In the genomic region with DNA sequence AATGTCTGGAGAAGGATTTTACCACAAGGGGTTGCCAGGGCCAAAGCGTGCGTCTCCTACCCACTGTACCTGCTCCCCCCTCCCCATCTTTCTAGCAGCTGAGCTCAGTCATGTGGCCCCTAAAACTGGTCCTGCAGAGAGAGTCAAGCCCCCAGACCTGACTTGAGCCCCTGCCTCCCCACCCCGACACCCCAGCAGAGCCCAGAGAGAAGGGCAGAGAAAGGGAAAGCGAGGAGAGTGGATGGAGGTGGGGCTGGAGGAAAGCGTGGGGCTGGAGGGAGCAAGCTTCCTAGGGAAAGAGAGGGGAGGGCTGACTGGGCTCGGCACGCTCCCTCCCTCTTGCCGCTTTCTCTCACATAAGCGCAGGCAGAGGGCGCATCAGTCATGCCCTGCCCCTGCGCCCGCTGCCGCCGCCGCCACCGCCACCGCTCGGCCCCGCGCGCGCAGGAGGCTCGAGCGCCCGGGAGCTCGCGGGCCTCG, we compare ENCODE assay signal across 8 mouse cellular contexts. TPM values are rescaled to one million over a fixed set of nuclear protein-coding genes. Genes with fewer than 3 reads are reported as not detected.
DNase-seq lines count a peak whose midpoint lies in the region; ATAC-seq and TF ChIP-seq lines count a peak whose summit lies in the region.

No protein-coding gene starts in this region.

- no peak for TF ChIP-seq CTCF in small intestine, adult 2 months (IDR thresholded peaks at IDR 0.05; ENCODE audit: extremely low read depth, insufficient read length, insufficient replicate concordance, low read depth, low read length)

- H3K4me3 ChIP-seq in intestine, embryonic 16.5 days (ENCODE audit: low read length) = peak overlapping the region; percentile 86
- peak overlapping the region; percentile 75 for H3K4me3 ChIP-seq in limb, embryonic 12.5 days (replicated peaks)
- peak overlapping the region; percentile 72 for H3K4me3 ChIP-seq in midbrain, embryonic 11.5 days (ENCODE audit: low read depth, low read length)
- peak overlapping the region; percentile 88 for H3K4me3 ChIP-seq in small intestine, adult 2 months (ENCODE audit: low read depth, low read length)

- H3K9ac ChIP-seq in intestine, embryonic 16.5 days (ENCODE audit: low read depth, low read length) = peak overlapping the region; percentile 89
- peak overlapping the region; percentile 81 for H3K9ac ChIP-seq in limb, embryonic 12.5 days (replicated peaks)
- H3K9ac ChIP-seq in midbrain, embryonic 11.5 days (ENCODE audit: low read length) = peak overlapping the region; percentile 81

- no peaks in the 10 kb centered on the region for H3K27me3 ChIP-seq in intestine, embryonic 16.5 days (replicated peaks; ENCODE audit: control insufficient read depth, insufficient read depth, low read length)
- no peaks in the 10 kb centered on the region for H3K27me3 ChIP-seq in limb, embryonic 12.5 days
- no peaks in the 10 kb centered on the region; the same call in 1 of the 2 replicates for H3K27me3 ChIP-seq in midbrain, embryonic 11.5 days (ENCODE audit: control insufficient read depth, insufficient read depth, low read length)
- H3K27me3 ChIP-seq in small intestine, adult 2 months (ENCODE audit: control insufficient read depth, insufficient read depth, low read length) = no peaks in the 10 kb centered on the region

- H3K9me3 ChIP-seq in intestine, embryonic 16.5 days (ENCODE audit: control insufficient read depth, low read length) = no peaks in the 10 kb centered on the region
- no peaks in the 10 kb centered on the region for H3K9me3 ChIP-seq in limb, embryonic 12.5 days
- H3K9me3 ChIP-seq in midbrain, embryonic 11.5 days (ENCODE audit: control insufficient read depth, low read length) = no peaks in the 10 kb centered on the region

- peak; percentile 23; the same call in 1 of the 2 replicates for TF ChIP-seq POLR2A in small intestine, adult 2 months (IDR thresholded peaks at IDR 0.05; ENCODE audit: low read depth, low read length)

- DNase-seq in spleen, postnatal 36 days (ENCODE audit: low spot score in 2 of 2) = peak; percentile 25 to 31
- no peak for DNase-seq in spleen, adult 12 weeks (ENCODE audit: low spot score)
- peak; percentile 78 to 83 for DNase-seq in cerebellum, postnatal 14 days
- peak; percentile 16 to 18 for DNase-seq in frontal cortex, postnatal 25 days (ENCODE audit: low spot score in 2 of 2)
- DNase-seq in midbrain, embryonic 11.5 days (ENCODE audit: low spot score, missing footprints) = peak; percentile 94

- 3% methylated on average over 15 of the region's 28 CpGs for WGBS in intestine, embryonic 16.5 days
- 0% methylated on average over 8 of the region's 28 CpGs for WGBS in limb, embryonic 12.5 days
- WGBS in midbrain, embryonic 11.5 days = 2% methylated on average over 19 of the region's 28 CpGs
- 3% methylated on average over 24 of the region's 28 CpGs for WGBS in small intestine, adult 2 months

- peaks cover 10% of the 10 kb centered on the region; the same call in 1 of the 2 replicates for H3K4me1 ChIP-seq in intestine, embryonic 16.5 days (ENCODE audit: control insufficient read depth, insufficient read depth, low read length)
- H3K4me1 ChIP-seq in limb, embryonic 12.5 days (replicated peaks) = peaks cover 11% of the 10 kb centered on the region
- peaks cover 4% of the 10 kb centered on the region; the same call in 1 of the 2 replicates for H3K4me1 ChIP-seq in midbrain, embryonic 11.5 days (ENCODE audit: control insufficient read depth, insufficient read depth, low read length)
- H3K4me1 ChIP-seq in small intestine, adult 2 months (ENCODE audit: control insufficient read depth, insufficient read depth, insufficient read length, low read length) = peaks cover 12% of the 10 kb centered on the region; the same call in 1 of the 2 replicates

- no peaks in the 10 kb centered on the region for H3K36me3 ChIP-seq in intestine, embryonic 16.5 days (ENCODE audit: control insufficient read depth, insufficient read depth, low read length)
- no peaks in the 10 kb centered on the region for H3K36me3 ChIP-seq in limb, embryonic 12.5 days
- H3K36me3 ChIP-seq in midbrain, embryonic 11.5 days (ENCODE audit: control insufficient read depth, insufficient read depth, low read length) = no peaks in the 10 kb centered on the region
- no peaks in the 10 kb centered on the region for H3K36me3 ChIP-seq in small intestine, adult 2 months (ENCODE audit: control insufficient read depth, insufficient read depth, low read length)

- ATAC-seq in intestine, embryonic 16.5 days = peak; percentile 85
- peak; percentile 84 for ATAC-seq in limb, embryonic 12.5 days (ENCODE audit: insufficient number of reproducible peaks, insufficient read depth, low FRiP score, low TSS enrichment, low read depth)
- ATAC-seq in midbrain, embryonic 11.5 days (ENCODE audit: low FRiP score) = peak; percentile 95

- peak overlapping the region; percentile 81 for H3K4me2 ChIP-seq in intestine, embryonic 16.5 days (ENCODE audit: low read depth, low read length)
- peak overlapping the region; percentile 78 for H3K4me2 ChIP-seq in limb, embryonic 12.5 days
- H3K4me2 ChIP-seq in midbrain, embryonic 11.5 days = peak overlapping the region; percentile 82

- H3K27ac ChIP-seq in intestine, embryonic 16.5 days (ENCODE audit: low read length) = peak overlapping the region; percentile 94
- peak overlapping the region; percentile 82 for H3K27ac ChIP-seq in limb, embryonic 12.5 days
- H3K27ac ChIP-seq in midbrain, embryonic 11.5 days (ENCODE audit: low read depth, low read length) = peak overlapping the region; percentile 40; the same call in 1 of the 2 replicates
- H3K27ac ChIP-seq in small intestine, adult 2 months (ENCODE audit: insufficient read depth, low read depth, low read length) = peak overlapping the region; percentile 45; the same call in 1 of the 2 replicates

RNA-seq across cellular contexts. Expression of a gene that starts 0.6 kb away (rescaled TPM):
- 4.0 and 5.9 TPM in 2 replicates for polyA plus RNA-seq in intestine, embryonic 16.5 days (2015; fragmentation: Nextera tagmentation; extraction: Ambion mirVana)
- polyA plus RNA-seq in limb, embryonic 12.5 days (2016; fragmentation: Nextera tagmentation; extraction: Ambion mirVana) = 7.5 and 9.6 TPM in 2 replicates
- 4.1 and 5.8 TPM in 2 replicates for polyA plus RNA-seq in midbrain, embryonic 11.5 days (2014; fragmentation: Nextera tagmentation; extraction: Ambion mirVana)
- polyA plus RNA-seq in small intestine, adult 2 months (2012; rRNA removed) = 1.6 and 4.5 TPM in 2 replicates

Comparison
In these comparisons a context has a peak if more than half of its experiments do, and no peak if none do; other contexts are left out.
1. H3K27ac ChIP-seq: peak in every context shown above with its lines; median percentile 94 in intestine, embryonic 16.5 days; 82 in limb, embryonic 12.5 days; 45 in small intestine, adult 2 months; 40 in midbrain, embryonic 11.5 days.